ENCODE assay signal across 9 mouse cellular contexts in the genomic region with DNA sequence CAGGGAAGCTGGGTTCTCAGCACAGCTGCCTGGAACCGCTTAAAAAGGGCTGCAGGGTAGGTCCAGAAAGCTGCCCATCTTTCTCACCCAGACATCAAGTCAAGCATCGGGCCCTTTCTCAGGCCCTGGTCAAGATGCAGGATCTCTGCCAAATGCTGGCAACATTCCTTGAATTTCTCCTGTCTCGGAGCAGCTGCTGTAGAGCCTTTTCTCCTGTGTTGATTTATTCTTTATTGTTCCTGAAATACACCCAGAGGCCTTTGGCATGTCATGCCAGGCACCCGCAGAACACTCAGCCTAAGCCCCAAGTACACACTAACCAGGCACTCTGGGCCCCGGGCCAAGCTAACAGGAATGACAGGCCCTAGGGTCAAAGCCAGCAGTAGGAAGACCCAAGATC. TPM values are rescaled to one million over a fixed set of nuclear protein-coding genes. Genes with fewer than 3 reads are reported as not detected.
A peak's percentile ranks its signal among the peaks of the same experiment; 100 is the strongest.
DNase-seq lines count a peak whose midpoint lies in the region; ATAC-seq and TF ChIP-seq lines count a peak whose summit lies in the region.
"Had no signal": no experiment of that assay in that cellular context is flagged by ENCODE, and none has a peak within 500 bp of the region (broad histone marks: within the 10 kb centered on the region; RNA-seq: fewer than 3 reads in every experiment).

No protein-coding gene starts in this region.

- no peak overlapping the region for H3K4me3 ChIP-seq in forebrain, embryonic 14.5 days (ENCODE audit: low read depth, low read length)
- H3K4me3 ChIP-seq in forebrain, embryonic 12.5 days (replicated peaks) = no peak overlapping the region
- H3K4me3 ChIP-seq in heart, embryonic 13.5 days = no peak overlapping the region
- H3K4me3 ChIP-seq in limb, embryonic 15.5 days = no peak overlapping the region
- no peak overlapping the region for H3K4me3 ChIP-seq in liver, postnatal 0 days (ENCODE audit: low read depth, low read length)
- H3K4me3 ChIP-seq: erythroblast, embryonic 14.5 days had no signal

- 32% methylated on average over 5 of the region's 5 CpGs for WGBS in forebrain, embryonic 14.5 days
- 75% methylated on average over 5 of the region's 5 CpGs for WGBS in forebrain, embryonic 12.5 days
- 39% methylated on average over 5 of the region's 5 CpGs for WGBS in heart, embryonic 13.5 days
- 58% methylated on average over 5 of the region's 5 CpGs for WGBS in limb, embryonic 15.5 days
- 85% methylated on average over 5 of the region's 5 CpGs for WGBS in liver, postnatal 0 days (ENCODE audit: insufficient replicate concordance)

- no peaks in the 10 kb centered on the region for H3K27me3 ChIP-seq in forebrain, embryonic 14.5 days (replicated peaks; ENCODE audit: control insufficient read depth, insufficient read depth, low read length)
- H3K27me3 ChIP-seq in forebrain, embryonic 12.5 days = no peaks in the 10 kb centered on the region
- no peaks in the 10 kb centered on the region for H3K27me3 ChIP-seq in heart, embryonic 13.5 days (replicated peaks)
- no peaks in the 10 kb centered on the region for H3K27me3 ChIP-seq in limb, embryonic 15.5 days
- H3K27me3 ChIP-seq in liver, postnatal 0 days (ENCODE audit: insufficient read depth, low read length) = no peaks in the 10 kb centered on the region

- DNase-seq in forebrain, embryonic 14.5 days (ENCODE audit: low spot score) = peak; percentile 78
- peak; percentile 95 for DNase-seq in Muller cell, postnatal 12 days (ENCODE audit: inconsistent ontology term)
- no peak for DNase-seq in c-Kit-positive CD71-positive TER-119-positive erythroid progenitor cells, embryonic 14.5 days (ENCODE audit: low spot score)
- no peak for DNase-seq in liver, postnatal 0 days
- no peak for DNase-seq in natural killer cell, adult 2 months (ENCODE audit: low spot score in 2 of 2)

- TF ChIP-seq CTCF in liver, postnatal 0 days (IDR thresholded peaks at IDR 0.05; ENCODE audit: low read depth) = no peak

- TF ChIP-seq EP300 in liver, postnatal 0 days (IDR thresholded peaks at IDR 0.05; ENCODE audit: low read depth) = no peak

- H3K9me3 ChIP-seq in forebrain, embryonic 14.5 days (replicated peaks; ENCODE audit: control insufficient read depth, low read length) = no peaks in the 10 kb centered on the region; the same call in 1 of the 2 replicates
- H3K9me3 ChIP-seq in forebrain, embryonic 12.5 days = no peaks in the 10 kb centered on the region
- H3K9me3 ChIP-seq in heart, embryonic 13.5 days = no peaks in the 10 kb centered on the region
- no peaks in the 10 kb centered on the region for H3K9me3 ChIP-seq in limb, embryonic 15.5 days
- H3K9me3 ChIP-seq in liver, postnatal 0 days (ENCODE audit: low read length) = no peaks in the 10 kb centered on the region; the same call in 1 of the 2 replicates

- peak; percentile 45 for ATAC-seq in forebrain, embryonic 14.5 days
- no peak for ATAC-seq in forebrain, embryonic 12.5 days (ENCODE audit: low FRiP score)
- ATAC-seq in heart, embryonic 13.5 days (ENCODE audit: extremely low read depth, insufficient number of reproducible peaks, low FRiP score, low TSS enrichment) = no peak
- ATAC-seq in limb, embryonic 15.5 days (ENCODE audit: insufficient number of reproducible peaks, low FRiP score, low TSS enrichment, low read depth) = no peak
- no peak for ATAC-seq in liver, postnatal 0 days

- no peak overlapping the region for H3K4me2 ChIP-seq in forebrain, embryonic 14.5 days (ENCODE audit: low read length)
- no peak overlapping the region for H3K4me2 ChIP-seq in forebrain, embryonic 12.5 days
- H3K4me2 ChIP-seq in heart, embryonic 13.5 days = peak overlapping the region; percentile 9; the same call in 1 of the 2 replicates
- H3K4me2 ChIP-seq in limb, embryonic 15.5 days = no peak overlapping the region
- no peak overlapping the region for H3K4me2 ChIP-seq in liver, postnatal 0 days (ENCODE audit: low read depth, low read length)

- no peak overlapping the region for H3K9ac ChIP-seq in forebrain, embryonic 14.5 days (ENCODE audit: low read length)
- no peak overlapping the region for H3K9ac ChIP-seq in forebrain, embryonic 12.5 days
- peak overlapping the region; percentile 62; the same call in 1 of the 2 replicates for H3K9ac ChIP-seq in heart, embryonic 13.5 days
- no peak overlapping the region for H3K9ac ChIP-seq in limb, embryonic 15.5 days
- no peak overlapping the region for H3K9ac ChIP-seq in liver, postnatal 0 days (replicated peaks)

- H3K27ac ChIP-seq in forebrain, embryonic 14.5 days (ENCODE audit: low read depth, low read length) = peak overlapping the region; percentile 58
- H3K27ac ChIP-seq in forebrain, embryonic 12.5 days = no peak overlapping the region
- H3K27ac ChIP-seq in heart, embryonic 13.5 days (replicated peaks) = peak overlapping the region; percentile 83
- H3K27ac ChIP-seq in limb, embryonic 15.5 days = peak overlapping the region; percentile 75
- H3K27ac ChIP-seq in liver, postnatal 0 days (ENCODE audit: low read depth) = no peak overlapping the region; the same call in 1 of the 2 replicates

- peaks cover 57% of the 10 kb centered on the region for H3K4me1 ChIP-seq in forebrain, embryonic 14.5 days (ENCODE audit: control insufficient read depth, insufficient read depth, low read length)
- H3K4me1 ChIP-seq in forebrain, embryonic 12.5 days = peaks cover 62% of the 10 kb centered on the region
- peaks cover 78% of the 10 kb centered on the region for H3K4me1 ChIP-seq in heart, embryonic 13.5 days
- H3K4me1 ChIP-seq in limb, embryonic 15.5 days = peaks cover 77% of the 10 kb centered on the region
- peaks cover 65% of the 10 kb centered on the region for H3K4me1 ChIP-seq in liver, postnatal 0 days (ENCODE audit: insufficient read depth)

- no peaks in the 10 kb centered on the region for H3K36me3 ChIP-seq in forebrain, embryonic 14.5 days (ENCODE audit: control insufficient read depth, insufficient read depth, low read length)
- H3K36me3 ChIP-seq in forebrain, embryonic 12.5 days (replicated peaks) = peaks cover 8% of the 10 kb centered on the region
- peaks cover 9% of the 10 kb centered on the region; the same call in 1 of the 2 replicates for H3K36me3 ChIP-seq in heart, embryonic 13.5 days
- no peaks in the 10 kb centered on the region for H3K36me3 ChIP-seq in limb, embryonic 15.5 days
- H3K36me3 ChIP-seq in liver, postnatal 0 days (replicated peaks; ENCODE audit: insufficient read depth, low read length) = peaks cover 28% of the 10 kb centered on the region

RNA-seq across cellular contexts. Expression of gene Elmsan1, which starts 31.7 kb away (rescaled TPM):
- polyA plus RNA-seq in forebrain, embryonic 14.5 days (2014; fragmentation: Nextera tagmentation; extraction: Ambion mirVana) = 3.2 and 3.4 TPM in 2 replicates
- 6.8 and 7.8 TPM in 2 replicates for polyA plus RNA-seq in forebrain, embryonic 12.5 days (2016; fragmentation: Nextera tagmentation; extraction: Ambion mirVana)
- polyA plus RNA-seq in heart, embryonic 13.5 days (2015; fragmentation: Nextera tagmentation; extraction: Ambion mirVana) = 6.8 and 7.3 TPM in 2 replicates
- polyA plus RNA-seq in limb, embryonic 15.5 days (2015; fragmentation: Nextera tagmentation; extraction: Ambion mirVana) = 13.2 and 13.8 TPM in 2 replicates
- 2.6 and 2.8 TPM in 2 replicates for polyA plus RNA-seq in liver, postnatal 0 days (2015; fragmentation: Nextera tagmentation; extraction: Ambion mirVana)

RNA-seq across cellular contexts. Expression of gene Pnma1, which starts 38.7 kb away (rescaled TPM):
- polyA plus RNA-seq in forebrain, embryonic 14.5 days (2014; fragmentation: Nextera tagmentation; extraction: Ambion mirVana) = 4.1 and 6.0 TPM in 2 replicates
- 2.8 and 3.4 TPM in 2 replicates for polyA plus RNA-seq in forebrain, embryonic 12.5 days (2016; fragmentation: Nextera tagmentation; extraction: Ambion mirVana)
- polyA plus RNA-seq in heart, embryonic 13.5 days (2015; fragmentation: Nextera tagmentation; extraction: Ambion mirVana) = 0.48 and 0.65 TPM in 2 replicates
- 0.78 and 0.93 TPM in 2 replicates for polyA plus RNA-seq in limb, embryonic 15.5 days (2015; fragmentation: Nextera tagmentation; extraction: Ambion mirVana)
- 0.28 and 0.35 TPM in 2 replicates for polyA plus RNA-seq in liver, postnatal 0 days (2015; fragmentation: Nextera tagmentation; extraction: Ambion mirVana)

Comparison
In these comparisons a context has a peak if more than half of its experiments do, and no peak if none do; other contexts are left out.
1. H3K27ac ChIP-seq: peak in forebrain, embryonic 14.5 days (single experiment), heart, embryonic 13.5 days (single experiment) and limb, embryonic 15.5 days (single experiment); none in forebrain, embryonic 12.5 days (single experiment) and liver, postnatal 0 days (single experiment).
2. DNase-seq: peak in forebrain, embryonic 14.5 days (single experiment) and Muller cell, postnatal 12 days (single experiment); none in c-Kit-positive CD71-positive TER-119-positive erythroid progenitor cells, embryonic 14.5 days (single experiment), liver, postnatal 0 days (single experiment) and natural killer cell, adult 2 months (0 of 2).